Mouse (Mus musculus) intestine, embryonic 15.5 days (tissue): ENCODE data around the gene Rpl36al. TPM values are rescaled to one million over a fixed set of nuclear protein-coding genes. Genes with fewer than 3 reads are reported as not detected.

ENCODE experiments used
- ATAC-seq: fragments of 200-750 bp; cut with Nextera tagmentation; 2 replicates; pipeline ENCODE4 v1.8.0; 2017; ENCODE audit warnings: moderate TSS enrichment, moderate library complexity
- H3K27ac ChIP-seq: fragments of 300-500 bp; sonication (generic); 2 replicates; pipeline ENCODE4 v1.5.1; 2015; ENCODE audit warnings: mild to moderate bottlenecking, inconsistent platforms
- H3K27me3 ChIP-seq: fragments of 300-500 bp; sonication (generic); replicated peaks from 2 replicates; pipeline ENCODE4 v1.6.1; 2015; ENCODE audit warnings: inconsistent platforms
- H3K36me3 ChIP-seq: fragments of 300-500 bp; sonication (generic); 2 replicates; pipeline ENCODE4 v1.6.1; 2015; ENCODE audit warnings: inconsistent platforms
- H3K4me1 ChIP-seq: fragments of 300-500 bp; sonication (generic); replicated peaks from 2 replicates; pipeline ENCODE4 v1.6.1; 2015; ENCODE audit warnings: inconsistent platforms
- H3K4me2 ChIP-seq: fragments of 300-500 bp; sonication (generic); replicated peaks from 2 replicates; pipeline ENCODE4 v1.6.1; 2015; ENCODE audit warnings: mild to moderate bottlenecking, inconsistent platforms
- H3K4me3 ChIP-seq: fragments of 300-500 bp; sonication (generic); replicated peaks from 2 replicates; pipeline ENCODE4 v1.5.1; 2015; ENCODE audit warnings: inconsistent platforms
- H3K9ac ChIP-seq: fragments of 300-500 bp; sonication (generic); 2 replicates; pipeline ENCODE4 v1.6.1; 2015; ENCODE audit warnings: inconsistent platforms
- H3K9me3 ChIP-seq: fragments of 300-500 bp; sonication (generic); 2 replicates; pipeline ENCODE4 v1.6.1; 2016; ENCODE audit warnings: inconsistent platforms
- WGBS: fragments of 180-500 bp; shearing (Covaris S2); methylation state at CpG from one replicate; pipeline ENCODE4 v1.1.7; 2015; 5-methylcytosine and 5-hydroxymethylcytosine counted together
- polyA plus RNA-seq: library from polyadenylated mRNA; unstranded; fragments of >200 nt; fragmentation: Nextera tagmentation; extraction: Ambion mirVana; gene quantifications from 2 replicates; pipeline ENCODE4 v1.2.1, GENCODE M21; 2015

Gene Rpl36al
- polyA plus RNA-seq, 1 experiment from 2014 or later: 763 TPM

- no peak overlapping the region for H3K9ac ChIP-seq
- H3K27ac ChIP-seq: no peak overlapping the region
- H3K36me3 ChIP-seq: no peaks in the 10 kb centered on the region
- H3K27me3 ChIP-seq: no peaks in the 10 kb centered on the region
- no peak for ATAC-seq
- H3K9me3 ChIP-seq: no peaks in the 10 kb centered on the region
- H3K4me2 ChIP-seq: no peak overlapping the region
- no peaks in the 10 kb centered on the region for H3K4me1 ChIP-seq
- H3K4me3 ChIP-seq: no peak overlapping the region
- WGBS: 82% methylated on average over 6 of the region's 6 CpGs
Measured at GRCm38 (mm10) chr12:69143460-69143859, 40.4 kb downstream of the Rpl36al start.

GRCm38 (mm10) chr12:69139841-69140240 lies 44.0 kb downstream of the Rpl36al start:
- ATAC-seq: no peak
- Histone ChIP-seq H3K9me3 (no peaks in the 10 kb centered on the region), H3K9ac (no peak overlapping the region), H3K4me1 (no peaks in the 10 kb centered on the region), H3K27ac (no peak overlapping the region), H3K27me3 (no peaks in the 10 kb centered on the region), H3K4me2 (no peak overlapping the region), H3K36me3 (no peaks in the 10 kb centered on the region), H3K4me3 (no peak overlapping the region)
- WGBS: 85% methylated on average over 7 of the region's 7 CpGs

- WGBS: 88% methylated on average over 3 of the region's 3 CpGs
Measured at GRCm38 (mm10) chr12:69139201-69139600, 44.7 kb downstream of the Rpl36al start.

More at GRCm38 (mm10) chr12:69139201-69139600, 44.7 kb downstream of the Rpl36al start:
- Histone ChIP-seq H3K27me3 (no peaks in the 10 kb centered on the region), H3K4me2 (no peak overlapping the region), H3K9me3 (no peaks in the 10 kb centered on the region), H3K27ac (no peak overlapping the region), H3K9ac (no peak overlapping the region), H3K36me3 (no peaks in the 10 kb centered on the region), H3K4me3 (no peak overlapping the region), H3K4me1 (no peaks in the 10 kb centered on the region)
- ATAC-seq: no peak

Other genes starting within 250 kb of the Rpl36al start
- gene Rps29, start 24.9 kb downstream of the Rpl36al start, polyA plus RNA-seq: 1,714 and 2,016 TPM in 2 replicates
- gene Lrr1, start 15.3 kb downstream of the Rpl36al start, polyA plus RNA-seq: 17.2 and 17.8 TPM in 2 replicates
- gene Mgat2, start 74 bp upstream of the Rpl36al start, polyA plus RNA-seq: 52.8 and 58.7 TPM in 2 replicates
- 25.4 and 28.6 TPM in 2 replicates for gene Gm49383, start 13.0 kb upstream of the Rpl36al start, polyA plus RNA-seq
- 9.0 and 9.1 TPM in 2 replicates for gene Dnaaf2, start 14.3 kb upstream of the Rpl36al start, polyA plus RNA-seq
- 23.7 and 24.7 TPM in 2 replicates for gene Gm49384, start 20.2 kb upstream of the Rpl36al start, polyA plus RNA-seq
- gene Pole2, start 44.1 kb upstream of the Rpl36al start, polyA plus RNA-seq: 23.4 and 25.9 TPM in 2 replicates
- gene Klhdc1, start 57.1 kb upstream of the Rpl36al start, polyA plus RNA-seq: 5.0 and 7.4 TPM in 2 replicates
- 107 and 115 TPM in 2 replicates for gene Klhdc2, start 112.6 kb upstream of the Rpl36al start, polyA plus RNA-seq
- 71.6 and 71.8 TPM in 2 replicates for gene Nemf, start 173.1 kb upstream of the Rpl36al start, polyA plus RNA-seq
- gene Arf6, start 188.1 kb upstream of the Rpl36al start, polyA plus RNA-seq: 49.5 and 54.9 TPM in 2 replicates
- 1.7 and 2.0 TPM in 2 replicates for gene Gm9887, start 188.4 kb upstream of the Rpl36al start, polyA plus RNA-seq